Mouse (Mus musculus): ENCODE measurements around the gene Mars2. TPM values are rescaled to one million over a fixed set of nuclear protein-coding genes. Genes with fewer than 3 reads are reported as not detected.

Gene Mars2
- 4.1 and 4.3 TPM in 2 replicates for polyA plus RNA-seq (2012; rRNA removed)

GRCm38 (mm10) chr1:55236890-55237642 lies at the start of gene Mars2:
Mars2 (plus strand) TSS chr1:55237177.
- DNase-seq (ENCODE audit: low read depth): peak; percentile 98
- 0 out of 2 replicates have a peak, but pooled peaks have one; percentile 21 for TF ChIP-seq CTCF (IDR thresholded peaks at IDR 0.05; ENCODE audit: borderline replicate concordance, extremely low read depth, insufficient read depth, insufficient read length)
- peak; percentile 94 for TF ChIP-seq POLR2A (IDR thresholded peaks at IDR 0.05; ENCODE audit: borderline replicate concordance, extremely low read depth, insufficient read depth, insufficient read length, poor library complexity, severe bottlenecking)

GRCm38 (mm10) chr1:55192015-55192414 lies 45.0 kb upstream of the Mars2 start:
- TF ChIP-seq CTCF (IDR thresholded peaks at IDR 0.05; ENCODE audit: borderline replicate concordance, extremely low read depth, insufficient read depth, insufficient read length) (no peak), POLR2A (IDR thresholded peaks at IDR 0.05; ENCODE audit: borderline replicate concordance, extremely low read depth, insufficient read depth, insufficient read length, poor library complexity, severe bottlenecking) (no peak)
- DNase-seq (ENCODE audit: low read depth): peak; percentile 65

GRCm38 (mm10) chr1:55192824-55193223 lies 44.2 kb upstream of the Mars2 start:
- no peak for DNase-seq (ENCODE audit: low read depth)
- peak; percentile 53; the same call in 1 of the 2 replicates for TF ChIP-seq CTCF (IDR thresholded peaks at IDR 0.05; ENCODE audit: borderline replicate concordance, extremely low read depth, insufficient read depth, insufficient read length)
- TF ChIP-seq POLR2A (IDR thresholded peaks at IDR 0.05; ENCODE audit: borderline replicate concordance, extremely low read depth, insufficient read depth, insufficient read length, poor library complexity, severe bottlenecking): no peak

GRCm38 (mm10) chr1:55193316-55193715 lies 43.7 kb upstream of the Mars2 start:
- peak; percentile 86 for DNase-seq (ENCODE audit: low read depth)
- no peak for TF ChIP-seq CTCF (IDR thresholded peaks at IDR 0.05; ENCODE audit: borderline replicate concordance, extremely low read depth, insufficient read depth, insufficient read length)
- no peak for TF ChIP-seq POLR2A (IDR thresholded peaks at IDR 0.05; ENCODE audit: borderline replicate concordance, extremely low read depth, insufficient read depth, insufficient read length, poor library complexity, severe bottlenecking)

- TF ChIP-seq CTCF (IDR thresholded peaks at IDR 0.05; ENCODE audit: borderline replicate concordance, extremely low read depth, insufficient read depth, insufficient read length) (no peak), POLR2A (IDR thresholded peaks at IDR 0.05; ENCODE audit: borderline replicate concordance, extremely low read depth, insufficient read depth, insufficient read length, poor library complexity, severe bottlenecking) (no peak)
- DNase-seq (ENCODE audit: low read depth): peak; percentile 56
These were observed 42.7 kb upstream of the Mars2 start for GRCm38 (mm10) chr1:55194064-55194915.

GRCm38 (mm10) chr1:55195021-55195420 lies 42.0 kb upstream of the Mars2 start:
- DNase-seq (ENCODE audit: low read depth): peak; percentile 44
- TF ChIP-seq POLR2A (IDR thresholded peaks at IDR 0.05; ENCODE audit: borderline replicate concordance, extremely low read depth, insufficient read depth, insufficient read length, poor library complexity, severe bottlenecking) (no peak), CTCF (IDR thresholded peaks at IDR 0.05; ENCODE audit: borderline replicate concordance, extremely low read depth, insufficient read depth, insufficient read length) (no peak)

GRCm38 (mm10) chr1:55196327-55197003 lies 40.5 kb upstream of the Mars2 start:
- DNase-seq (ENCODE audit: low read depth): no peak
- TF ChIP-seq POLR2A (IDR thresholded peaks at IDR 0.05; ENCODE audit: borderline replicate concordance, extremely low read depth, insufficient read depth, insufficient read length, poor library complexity, severe bottlenecking) (no peak), CTCF (IDR thresholded peaks at IDR 0.05; ENCODE audit: borderline replicate concordance, extremely low read depth, insufficient read depth, insufficient read length) (no peak)

GRCm38 (mm10) chr1:55198719-55199118 lies 38.3 kb upstream of the Mars2 start:
- TF ChIP-seq CTCF (IDR thresholded peaks at IDR 0.05; ENCODE audit: borderline replicate concordance, extremely low read depth, insufficient read depth, insufficient read length): no peak
- peak; percentile 41 for DNase-seq (ENCODE audit: low read depth)

GRCm38 (mm10) chr1:55201850-55202752 lies 34.9 kb upstream of the Mars2 start:
- DNase-seq (ENCODE audit: low read depth): peak; percentile 65
- no peak for TF ChIP-seq CTCF (IDR thresholded peaks at IDR 0.05; ENCODE audit: borderline replicate concordance, extremely low read depth, insufficient read depth, insufficient read length)
- TF ChIP-seq POLR2A (IDR thresholded peaks at IDR 0.05; ENCODE audit: borderline replicate concordance, extremely low read depth, insufficient read depth, insufficient read length, poor library complexity, severe bottlenecking): no peak

- TF ChIP-seq CTCF (IDR thresholded peaks at IDR 0.05; ENCODE audit: borderline replicate concordance, extremely low read depth, insufficient read depth, insufficient read length): no peak
- no peak for TF ChIP-seq POLR2A (IDR thresholded peaks at IDR 0.05; ENCODE audit: borderline replicate concordance, extremely low read depth, insufficient read depth, insufficient read length, poor library complexity, severe bottlenecking)
These were observed 31.1 kb upstream of the Mars2 start for GRCm38 (mm10) chr1:55205808-55206327.

More at GRCm38 (mm10) chr1:55205808-55206327, 31.1 kb upstream of the Mars2 start:
- no peak for DNase-seq (ENCODE audit: low read depth)

Measured in brain, embryonic 14.5 days (tissue).